Mouse (Mus musculus) bone marrow macrophage, adult 2 months (primary cell): ENCODE measurements around the gene Ms4a6c. TPM values are rescaled to one million over a fixed set of nuclear protein-coding genes. Genes with fewer than 3 reads are reported as not detected.
"Not testable (repeated sequence)": the region's sequence is repeated elsewhere in the genome, so short reads cannot be mapped to it uniquely, and the experiment has no call there.

ENCODE experiments used
- H3K27ac ChIP-seq: 2 replicates; pipeline ENCODE4 v1.5.1; 2012; ENCODE audit warnings: low read depth, low read length; ENCODE audit not compliant: insufficient read depth
- H3K4me1 ChIP-seq: 2 replicates; pipeline ENCODE4 v1.6.1; 2012; ENCODE audit warnings: low read length; ENCODE audit not compliant: control insufficient read depth, insufficient read depth
- H3K4me3 ChIP-seq: 2 replicates; pipeline ENCODE4 v1.5.1; 2012; ENCODE audit warnings: mild to moderate bottlenecking, low read length, moderate library complexity; ENCODE audit not compliant: insufficient read depth
- CTCF ChIP-seq: IDR thresholded peaks from 2 replicates; pipeline ENCODE4 v1.5.1; 2012; ENCODE audit warnings: low read depth, mild to moderate bottlenecking, low read length, moderate library complexity
- POLR2A ChIP-seq: IDR thresholded peaks from 2 replicates; pipeline ENCODE4 v1.6.1; 2012; ENCODE audit warnings: mild to moderate bottlenecking, low read depth, low read length, borderline replicate concordance
- polyA plus RNA-seq: library from polyadenylated mRNA; stranded (reverse); fragments of >200 nt; gene quantifications from 2 replicates; pipeline ENCODE4 v1.2.4, GENCODE M21; 2012; ENCODE audit not compliant: missing spikeins, insufficient read depth, insufficient read length

Gene Ms4a6c
- polyA plus RNA-seq, 1 experiment, result 610 TPM

GRCm38 (mm10) chr19:11500796-11501195 is 31.6 kb downstream of the Ms4a6c start:
- Histone ChIP-seq H3K4me1 (peaks cover 4% of the 10 kb centered on the region), H3K4me3 (no peak overlapping the region), H3K27ac (no peak overlapping the region)
- TF ChIP-seq CTCF, result no peak
- no peak for TF ChIP-seq POLR2A

- Histone ChIP-seq H3K27ac (no peak overlapping the region), H3K4me1 (peaks cover 4% of the 10 kb centered on the region), H3K4me3 (no peak overlapping the region)
- TF ChIP-seq CTCF (no peak), POLR2A (no peak)
Measured at GRCm38 (mm10) chr19:11501326-11501725, 32.2 kb downstream of the Ms4a6c start.

DNA sequence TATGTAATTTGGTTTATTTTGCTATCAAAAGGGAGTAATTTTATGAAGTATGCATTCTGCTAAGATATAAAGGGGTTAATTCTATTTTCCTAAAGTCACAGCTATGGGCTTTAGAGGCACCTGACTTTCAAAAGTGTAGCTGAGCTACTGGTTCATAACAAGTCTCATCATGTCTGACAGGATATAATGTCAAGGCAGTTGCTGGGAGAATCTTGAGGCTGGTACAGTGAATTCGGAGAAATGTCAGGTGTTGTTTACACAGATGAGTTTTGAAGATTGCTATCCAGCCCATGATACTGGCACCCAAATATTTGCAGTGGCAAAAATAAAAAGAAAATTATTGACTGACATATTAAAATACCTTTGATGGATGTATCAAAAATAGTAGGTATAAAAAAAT is 35.7 kb downstream of the Ms4a6c start:
- H3K27ac ChIP-seq, result no peak overlapping the region
- TF ChIP-seq CTCF (no peak), POLR2A (no peak)
- H3K4me1 ChIP-seq, result no peaks in the 10 kb centered on the region
- no peak overlapping the region for H3K4me3 ChIP-seq

DNA sequence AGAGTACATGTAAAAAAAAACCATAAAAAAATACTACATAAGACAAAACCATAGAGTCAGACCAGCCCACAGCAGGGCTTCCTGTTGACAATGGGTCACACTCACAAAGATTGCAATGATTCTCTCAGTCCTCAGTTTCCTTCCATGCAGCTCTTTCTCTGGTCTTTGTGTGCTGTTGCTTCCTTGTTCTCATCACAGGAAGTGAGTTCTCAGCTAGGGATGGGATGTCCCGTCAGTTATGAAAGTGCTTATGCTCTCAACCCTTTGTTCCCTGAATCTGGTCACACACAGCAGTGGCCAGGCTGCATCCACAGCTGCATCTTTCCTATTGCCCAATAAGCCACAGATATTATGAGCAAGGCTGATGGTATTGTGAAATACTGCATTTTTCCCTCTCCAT is 44.3 kb downstream of the Ms4a6c start:
- TF ChIP-seq CTCF (no peak), POLR2A (no peak)
- no peak overlapping the region for H3K4me3 ChIP-seq
- peak overlapping the region; percentile 98 for H3K27ac ChIP-seq
- peaks cover 38% of the 10 kb centered on the region for H3K4me1 ChIP-seq

GRCm38 (mm10) chr19:11516246-11516645 is 47.1 kb downstream of the Ms4a6c start, which contains the start of gene Ms4a6b:
Ms4a6b (plus strand) TSS chr19:11516512.
- Histone ChIP-seq H3K27ac (peak within 1 kb of the TSS; percentile 89), H3K4me3 (no peak within 1 kb of the TSS), H3K4me1 (peaks cover 44% of the 10 kb centered on the region)
- no peak for TF ChIP-seq CTCF
- TF ChIP-seq POLR2A, result no peak

- Histone ChIP-seq H3K4me3 (no peak overlapping the region), H3K27ac (peak overlapping the region; percentile 89), H3K4me1 (peaks cover 44% of the 10 kb centered on the region)
- no peak for TF ChIP-seq CTCF
- no peak for TF ChIP-seq POLR2A
Measured at GRCm38 (mm10) chr19:11516845-11517244, 47.7 kb downstream of the Ms4a6c start.

DNA sequence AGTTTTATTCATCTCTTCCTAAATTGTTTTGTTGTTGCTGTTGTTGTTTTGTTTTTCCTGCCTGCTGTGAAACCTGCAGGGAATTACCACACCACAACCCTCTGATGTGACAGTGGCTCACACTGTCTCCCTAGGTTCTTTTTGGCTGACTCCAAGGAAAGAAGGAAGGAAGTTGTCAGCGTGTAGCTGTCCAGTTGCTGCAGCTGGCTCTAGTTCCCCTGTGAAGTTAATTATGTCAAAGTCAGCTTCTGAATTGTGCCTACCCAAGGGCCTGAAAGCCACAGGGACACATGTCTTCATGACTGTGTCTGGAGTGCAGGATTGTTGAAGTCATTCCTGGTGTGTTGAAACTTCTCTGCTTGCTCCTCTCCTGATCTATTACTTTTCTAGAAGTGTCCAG is 48.2 kb downstream of the Ms4a6c start:
- H3K4me3 ChIP-seq, result not testable (repeated sequence)
- H3K4me1 ChIP-seq, result peaks cover 46% of the 10 kb centered on the region
- H3K27ac ChIP-seq, result peak overlapping the region; percentile 96

- H3K4me3 ChIP-seq, result peak overlapping the region; percentile 56
- peaks cover 42% of the 10 kb centered on the region for H3K4me1 ChIP-seq
- H3K27ac ChIP-seq, result peak overlapping the region; percentile 91
Measured at GRCm38 (mm10) chr19:11518356-11518755, 49.2 kb downstream of the Ms4a6c start.

- H3K4me1 ChIP-seq, result peaks cover 44% of the 10 kb centered on the region
- TF ChIP-seq CTCF (no peak), POLR2A (no peak)
- H3K4me3 ChIP-seq, result no peak overlapping the region
- no peak overlapping the region for H3K27ac ChIP-seq
Measured at GRCm38 (mm10) chr19:11520146-11520545, 51.0 kb downstream of the Ms4a6c start.

Other genes with a start within 250 kb of the Ms4a6c start
- gene Ms4a12, start 236.9 kb upstream of the Ms4a6c start, polyA plus RNA-seq, result not detected in 2 replicates
- gene Ms4a1, start 203.1 kb upstream of the Ms4a6c start, polyA plus RNA-seq, result not detected in 2 replicates
- gene Ms4a5, start 185.5 kb upstream of the Ms4a6c start, polyA plus RNA-seq, result not detected in 2 replicates
- 136 and 161 TPM in 2 replicates for gene Ms4a14, start 154.9 kb upstream of the Ms4a6c start, polyA plus RNA-seq
- 2,313 and 2,384 TPM in 2 replicates for gene Ms4a7, start 133.2 kb upstream of the Ms4a6c start, polyA plus RNA-seq
- gene Ms4a4a, start 93.8 kb upstream of the Ms4a6c start, polyA plus RNA-seq, result 434 TPM in 2 replicates
- gene Ms4a4c, start 64.6 kb upstream of the Ms4a6c start, polyA plus RNA-seq, result 49.2 and 54.0 TPM in 2 replicates
- gene Ms4a4b, start 25.8 kb upstream of the Ms4a6c start, polyA plus RNA-seq, result 5.6 and 8.4 TPM in 2 replicates
- 13.4 and 15.4 TPM in 2 replicates for gene Gm8369, start 16.6 kb downstream of the Ms4a6c start, polyA plus RNA-seq
- gene Ms4a6b, start 47.1 kb downstream of the Ms4a6c start, polyA plus RNA-seq, result 338 and 351 TPM in 2 replicates
- gene Ms4a4d, start 67.4 kb downstream of the Ms4a6c start, polyA plus RNA-seq, result not detected in 2 replicates
- 323 and 344 TPM in 2 replicates for gene Ms4a6d, start 135.5 kb downstream of the Ms4a6c start, polyA plus RNA-seq
- not detected in 2 replicates for gene Ms4a2, start 154.4 kb downstream of the Ms4a6c start, polyA plus RNA-seq
- gene Ms4a3, start 171.5 kb downstream of the Ms4a6c start, polyA plus RNA-seq, result not detected in 2 replicates
- not detected in 2 replicates for gene Oosp2, start 191.2 kb downstream of the Ms4a6c start, polyA plus RNA-seq
- not detected in 2 replicates for gene Oosp1, start 221.8 kb downstream of the Ms4a6c start, polyA plus RNA-seq
- gene Oosp3, start 227.7 kb downstream of the Ms4a6c start, polyA plus RNA-seq, result not detected in 2 replicates